Mouse (Mus musculus) G1E (cell line): ENCODE measurements around the gene H2-Aa.

ENCODE experiments used
- CTCF ChIP-seq: IDR thresholded peaks from 2 replicates; pipeline ENCODE4 v1.5.1; 2012; ENCODE audit warnings: low read depth, low read length, inconsistent platforms, mixed read lengths
- GATA2 ChIP-seq: IDR thresholded peaks from 2 replicates; pipeline ENCODE4 v1.6.1; 2012; ENCODE audit warnings: low read depth, low read length, inconsistent platforms, borderline replicate concordance
- POLR2AphosphoS5 ChIP-seq: IDR thresholded peaks from 2 replicates; pipeline ENCODE4 v1.6.1; 2012; ENCODE audit warnings: low read depth, low read length, inconsistent platforms; ENCODE audit not compliant: insufficient replicate concordance
- TAL1 ChIP-seq: conservative IDR thresholded peaks from 2 replicates; pipeline ENCODE4 v1.6.1; 2012; ENCODE audit warnings: low read depth, low read length, inconsistent platforms, mixed read lengths

- TF ChIP-seq POLR2AphosphoS5 (no peak), CTCF (no peak), GATA2 (no peak), TAL1 (no peak)
Observed at GRCm38 (mm10) chr17:34293533-34293932, 5.9 kb upstream of the H2-Aa start.
